Mouse (Mus musculus) adrenal gland, postnatal 14 days (tissue): ENCODE measurements around the gene Pde4d. TPM values are rescaled to one million over a fixed set of nuclear protein-coding genes. Genes with fewer than 3 reads are reported as not detected.

Experiments used
- DNase-seq: peaks from one replicate; pipeline ENCODE4 v3.0.0; 2021; ENCODE audit warnings: mixed read lengths
- total RNA-seq: library from RNA; stranded (reverse); gene quantifications from 2 replicates; pipeline ENCODE4 v1.2.3, GENCODE M21; 2021

Gene Pde4d
- total RNA-seq, 1 experiment from 2014 or later = 67.1 TPM

DNA sequence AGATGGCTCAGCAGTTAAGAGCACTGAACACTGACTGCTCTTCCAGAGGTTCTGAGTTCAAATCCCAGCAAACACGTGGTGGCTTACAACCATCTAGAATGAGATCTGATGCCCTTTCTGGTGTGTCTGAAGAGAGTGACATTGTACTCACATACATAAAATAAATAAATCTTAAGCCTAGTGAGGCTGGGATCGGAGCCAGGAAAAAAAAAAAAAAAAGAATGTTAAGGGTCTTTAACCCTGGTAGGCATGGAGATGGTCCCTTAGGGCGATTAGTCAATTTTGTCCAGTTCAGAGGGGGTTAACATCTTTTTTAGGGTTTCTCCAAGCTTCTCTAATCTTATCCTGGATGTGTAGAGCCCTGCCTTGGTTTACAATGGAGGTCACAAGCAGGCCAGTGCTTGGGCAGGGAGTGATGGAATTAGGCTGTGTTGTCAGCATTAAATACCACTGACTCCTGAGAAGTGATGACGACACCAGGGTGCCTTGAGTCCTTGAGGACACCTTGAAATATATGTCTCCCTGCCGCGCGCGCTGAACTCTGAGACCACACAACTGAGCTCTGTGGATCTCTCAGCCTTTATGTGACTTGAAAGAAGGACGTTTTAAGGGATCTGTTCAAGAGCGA, 1181.8 kb downstream of the Pde4d start:
- DNase-seq = no peak

DNA sequence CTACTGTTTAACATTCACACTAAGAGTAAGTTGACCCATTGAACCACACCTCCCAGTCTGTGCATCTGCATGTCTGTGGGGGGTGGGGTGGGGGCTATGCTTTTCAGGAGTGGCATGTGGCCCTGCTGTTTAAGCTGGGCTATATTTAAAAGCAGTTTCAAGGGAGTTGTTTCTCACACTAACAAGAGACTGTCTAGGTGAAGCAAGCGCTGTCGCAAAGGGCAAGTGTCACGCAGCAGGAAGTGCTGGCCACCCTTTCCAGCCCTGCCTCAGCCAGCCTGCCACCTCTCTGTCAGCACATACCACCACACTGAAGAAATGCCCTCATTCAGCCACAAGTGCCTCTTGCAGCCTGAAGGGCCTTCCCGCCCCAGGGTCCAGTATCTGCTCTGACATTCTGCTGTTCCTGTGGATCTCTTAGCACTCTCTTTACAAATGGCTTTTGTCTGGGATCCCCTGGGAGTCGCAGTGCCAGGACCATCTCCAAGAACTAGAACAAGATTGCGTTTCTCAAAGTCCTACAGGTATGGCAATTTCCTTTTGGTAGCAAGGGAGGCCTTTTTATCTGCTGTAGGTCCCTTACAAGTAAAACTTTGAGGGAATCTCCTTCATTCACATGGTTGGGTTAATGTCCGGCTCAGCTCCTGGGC, 1182.8 kb downstream of the Pde4d start:
- DNase-seq = peak; percentile 54

- DNase-seq = no peak
These were observed 1183.3 kb downstream of the Pde4d start for GRCm38 (mm10) chr13:109633037-109633418.

DNA sequence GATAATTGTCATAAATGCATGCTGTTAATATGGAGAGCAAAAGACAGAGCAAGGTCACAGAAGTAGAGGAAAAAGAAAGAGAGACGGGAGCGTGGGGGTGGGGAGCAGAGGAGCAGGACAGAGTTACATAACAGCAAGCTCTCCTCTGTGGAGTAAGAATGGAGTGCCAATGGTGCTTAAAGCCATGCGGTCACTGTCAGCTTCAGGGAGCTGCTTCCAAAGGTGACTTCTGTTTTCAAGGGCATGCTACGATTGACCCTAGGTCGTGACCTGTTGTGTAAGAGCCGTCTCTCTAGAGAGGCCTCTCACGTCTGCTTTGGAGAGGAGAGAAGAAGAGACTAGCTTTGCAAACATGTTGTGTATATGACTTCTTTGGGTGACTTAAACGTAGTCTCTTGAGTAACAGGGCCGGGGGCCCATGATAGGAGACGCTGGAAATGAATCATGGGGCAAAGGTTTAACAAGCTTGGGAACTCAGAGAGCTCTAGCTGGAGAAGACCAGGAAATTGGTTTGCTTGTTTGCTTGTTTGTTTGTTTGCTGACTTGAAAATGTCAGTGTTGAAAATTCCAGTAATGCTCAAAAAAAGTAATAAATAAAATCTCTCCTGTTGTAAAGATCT, 1186.3 kb downstream of the Pde4d start:
- DNase-seq = peak; percentile 48

GRCm38 (mm10) chr13:109638273-109638672, 1188.5 kb downstream of the Pde4d start:
- DNase-seq = no peak

DNA sequence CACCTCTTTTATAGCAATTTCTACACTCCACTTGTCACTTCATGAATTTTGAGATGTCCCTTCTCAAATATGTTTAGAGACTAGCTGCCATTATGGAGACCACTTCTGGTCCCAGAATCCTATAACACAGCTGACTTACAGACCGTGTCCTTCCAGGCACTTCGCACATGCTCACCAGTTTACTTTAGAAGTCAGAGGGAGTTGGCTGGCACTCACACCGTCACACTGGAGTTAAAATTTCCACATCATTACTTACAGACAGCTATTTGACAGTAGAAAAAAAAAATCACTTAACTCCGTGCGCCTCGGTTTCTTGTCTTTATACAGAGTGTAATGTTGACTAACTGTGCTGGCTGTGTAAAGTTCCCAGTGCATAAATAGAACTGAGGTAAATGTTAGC, 1189.5 kb downstream of the Pde4d start:
- DNase-seq = no peak

DNA sequence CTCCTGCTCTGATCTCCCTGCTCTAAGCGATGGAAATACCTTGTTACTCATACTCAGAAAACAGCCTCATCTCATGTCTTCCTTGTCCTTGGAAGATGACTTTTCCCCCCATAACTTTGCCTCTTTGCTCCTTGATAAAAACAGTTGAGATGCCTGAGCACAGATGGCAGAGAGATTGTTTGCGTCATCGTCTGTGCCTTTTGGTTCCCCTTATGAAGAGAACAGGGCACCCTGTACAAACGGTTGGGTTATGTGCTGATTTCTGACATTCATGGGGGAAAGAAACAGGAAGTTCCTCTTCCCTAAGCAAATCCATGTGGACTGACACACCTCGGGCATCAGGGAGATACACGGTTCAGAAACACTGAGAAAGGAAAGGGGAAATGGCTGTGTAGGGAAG, 1191.8 kb downstream of the Pde4d start:
- no peak for DNase-seq

DNA sequence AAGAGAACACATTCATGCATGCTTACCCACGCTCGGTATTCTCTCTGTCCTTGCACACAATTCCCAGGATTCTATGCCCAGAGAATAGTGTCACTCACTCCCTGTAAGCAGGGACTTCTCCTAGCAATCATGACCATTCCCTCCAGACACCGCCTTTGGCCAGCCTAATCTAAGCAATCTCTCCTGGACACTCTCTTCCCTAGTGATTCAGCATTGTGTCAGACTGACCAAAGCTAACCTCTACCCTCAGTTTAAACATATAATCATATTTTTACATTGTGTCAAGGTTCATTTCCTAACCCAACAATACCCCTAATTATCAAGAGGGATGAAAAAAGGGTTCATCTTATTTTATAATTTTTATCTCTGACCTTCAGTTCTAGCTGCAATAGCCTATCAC, 1193.7 kb downstream of the Pde4d start:
- peak; percentile 28 for DNase-seq

GRCm38 (mm10) chr13:109644086-109644485, 1194.3 kb downstream of the Pde4d start:
- no peak for DNase-seq

GRCm38 (mm10) chr13:109645284-109645909, 1195.6 kb downstream of the Pde4d start:
- no peak for DNase-seq

DNA sequence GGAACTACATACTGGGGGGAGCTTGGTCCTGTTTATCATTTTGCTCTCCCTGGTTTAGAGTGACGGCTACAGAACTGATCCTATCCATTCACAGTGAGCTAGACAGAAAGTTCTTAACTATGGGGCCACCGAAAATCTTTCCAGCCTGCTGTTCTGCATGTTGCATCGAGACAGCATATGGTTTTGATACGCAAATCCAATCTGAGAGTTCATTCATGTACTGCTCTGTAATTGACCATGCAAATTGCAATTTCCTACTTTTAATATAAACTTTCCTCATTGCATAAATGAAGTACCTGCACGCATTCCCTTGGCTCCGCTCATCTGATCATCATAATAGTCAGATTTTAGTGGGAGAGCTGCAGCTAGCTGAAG, 1196.1 kb downstream of the Pde4d start:
- DNase-seq = no peak

- DNase-seq = no peak
These were observed 1197.0 kb downstream of the Pde4d start for GRCm38 (mm10) chr13:109646597-109647232.

DNA sequence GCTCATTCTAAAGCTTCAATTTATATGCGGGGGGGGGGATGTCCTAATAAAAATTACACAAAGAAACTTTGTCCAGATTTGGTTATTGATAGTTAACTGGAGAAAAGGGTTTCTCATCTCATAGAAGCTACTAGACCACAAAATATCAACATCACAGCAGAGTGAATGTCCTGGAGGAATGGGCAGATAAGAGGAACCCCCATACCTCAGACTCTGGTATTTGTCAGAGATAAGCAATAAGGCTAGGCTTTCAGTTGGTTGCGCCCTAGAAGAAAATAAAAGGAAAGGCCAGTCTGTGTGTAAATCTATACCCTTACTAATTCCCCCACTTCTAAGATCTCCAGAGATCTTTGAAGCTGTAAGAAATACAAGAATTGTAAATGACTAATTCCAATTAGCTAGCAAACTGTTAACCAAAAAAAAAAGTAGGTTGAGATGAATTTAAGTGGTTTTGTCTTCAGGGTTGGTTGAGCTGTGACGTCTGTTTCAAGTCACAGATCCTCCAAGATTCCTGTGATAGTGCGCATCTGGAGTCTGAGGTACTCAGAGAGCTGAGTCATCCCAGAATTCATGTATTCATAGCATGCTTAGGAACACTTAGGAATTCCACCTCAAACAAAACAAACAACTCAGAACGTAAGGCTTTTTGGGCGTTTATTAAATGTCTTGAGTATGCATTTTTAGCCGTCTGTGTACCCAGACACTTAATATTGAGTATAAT, 1197.9 kb downstream of the Pde4d start:
- no peak for DNase-seq

GRCm38 (mm10) chr13:109648311-109648710, 1198.6 kb downstream of the Pde4d start:
- no peak for DNase-seq

- DNase-seq = no peak
These were observed 1202.2 kb downstream of the Pde4d start for GRCm38 (mm10) chr13:109651790-109652605.

DNA sequence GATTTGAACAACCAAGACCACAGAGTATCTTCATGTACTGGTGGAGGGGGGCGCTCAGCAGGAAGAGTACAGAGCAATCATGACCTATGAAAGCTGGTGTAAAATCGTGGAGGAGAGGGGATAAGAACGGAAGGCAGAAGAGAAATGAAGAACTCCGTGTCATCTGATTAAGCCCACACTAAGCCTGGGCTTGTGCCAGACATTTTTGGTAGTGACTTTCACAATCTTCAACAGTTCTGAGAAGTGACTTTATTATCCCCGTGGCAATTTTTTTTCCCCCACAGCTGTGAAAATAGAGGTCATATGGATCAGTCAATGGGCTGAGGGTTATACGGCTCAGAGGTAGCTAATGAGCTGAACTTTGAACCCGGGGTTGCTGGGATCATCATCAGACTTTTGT, 1202.9 kb downstream of the Pde4d start:
- DNase-seq = peak; percentile 17

GRCm38 (mm10) chr13:109655390-109655789, 1205.6 kb downstream of the Pde4d start:
- DNase-seq = no peak

GRCm38 (mm10) chr13:109659103-109659502, 1209.4 kb downstream of the Pde4d start:
- DNase-seq = peak; percentile 23

DNA sequence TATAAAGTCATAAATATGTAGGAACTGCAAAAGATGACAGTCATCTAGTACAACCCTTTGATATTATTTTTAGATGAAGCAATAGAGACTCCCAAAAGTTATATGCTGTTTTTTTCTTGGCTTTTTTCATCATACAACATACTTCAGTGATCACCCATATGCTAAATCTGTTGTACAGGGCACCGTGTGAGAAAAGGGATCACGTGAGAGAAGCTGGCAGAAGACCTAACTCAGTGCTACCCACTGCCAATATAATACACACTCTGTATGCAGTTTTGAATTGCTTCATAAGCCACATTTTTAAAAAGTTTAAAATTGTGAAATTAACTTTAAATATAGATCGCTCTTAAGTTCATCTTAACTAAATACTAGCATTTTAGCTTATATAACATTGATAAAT, 1211.6 kb downstream of the Pde4d start:
- no peak for DNase-seq

DNA sequence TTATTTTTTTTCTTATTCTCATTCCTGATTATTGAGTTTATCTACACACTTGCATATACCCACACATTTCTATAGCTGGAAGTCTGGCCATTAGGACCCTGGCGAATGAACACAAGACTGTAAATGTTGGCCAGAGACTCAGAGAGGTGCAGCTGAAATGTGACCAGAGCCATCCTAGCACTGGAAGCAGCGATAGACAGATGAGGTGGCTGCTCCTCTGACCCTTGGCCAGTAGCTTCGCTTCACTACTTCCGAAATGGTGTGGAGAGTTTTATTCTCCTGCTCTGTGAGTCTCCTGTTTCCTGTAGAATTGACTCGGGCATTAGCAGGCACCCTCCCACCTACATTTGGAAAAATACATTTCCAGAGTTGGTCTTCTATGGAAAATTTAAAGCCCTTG, 1212.4 kb downstream of the Pde4d start:
- DNase-seq = no peak

DNA sequence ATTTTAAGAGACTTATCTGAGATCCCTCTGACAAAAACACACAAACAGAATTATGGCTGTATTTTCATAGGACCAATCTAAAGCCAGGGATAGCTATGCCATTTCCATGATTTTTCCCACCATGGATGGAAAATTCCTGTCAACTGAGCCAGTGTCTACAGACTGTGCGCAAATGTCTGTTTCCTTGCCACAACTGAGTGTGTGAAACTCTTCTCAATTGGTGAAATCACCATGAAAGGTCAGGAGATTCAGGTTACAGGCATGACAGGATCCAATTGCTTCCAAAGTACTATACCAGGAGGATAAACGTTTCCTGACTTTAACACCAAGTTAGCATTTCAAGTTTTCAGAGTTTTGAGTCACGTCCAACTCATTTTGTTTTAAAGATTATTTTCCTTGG, 1213.0 kb downstream of the Pde4d start:
- DNase-seq = no peak
